Mouse (Mus musculus) E14TG2a.4 (cell line): ENCODE results near the gene Pex3.

ENCODE experiments used
- CTCF ChIP-seq: conservative IDR thresholded peaks from 2 replicates; pipeline ENCODE4 v1.5.1; 2014; ENCODE audit warnings: low read length
- NANOG ChIP-seq: IDR thresholded peaks from 2 replicates; pipeline ENCODE4 v1.6.1; 2014; ENCODE audit warnings: borderline replicate concordance, low read length, mixed read lengths
- POU5F1 ChIP-seq: IDR thresholded peaks from 2 replicates; pipeline ENCODE4 v1.6.1; 2014; ENCODE audit warnings: low read length, borderline replicate concordance

GRCm38 (mm10) chr10:13521857-13522256 is 31.1 kb downstream of the Pex3 start:
- TF ChIP-seq CTCF (no peak), NANOG (no peak), POU5F1 (no peak)
